ENCODE assay signal across 32 mouse cellular contexts in genomic region chr12:73464311-73464710, GRCm38 (mm10).
"Had no signal": no experiment of that assay in that cellular context is flagged by ENCODE, and none has a peak within 500 bp of the region (broad histone marks: within the 10 kb centered on the region; RNA-seq: fewer than 3 reads in every experiment).

No protein-coding gene starts in this region.

- H3K4me1 ChIP-seq: liver, embryonic 12.5 days; liver, embryonic 13.5 days; liver, embryonic 15.5 days; megakaryocyte, embryonic 14.5 days; midbrain, embryonic 12.5 days had no signal

- H3K4me3 ChIP-seq: limb, embryonic 10.5 days; limb, embryonic 12.5 days; limb, embryonic 13.5 days; limb, embryonic 15.5 days; liver, embryonic 12.5 days; liver, embryonic 13.5 days; liver, embryonic 15.5 days; lung, embryonic 15.5 days; megakaryocyte, embryonic 14.5 days; midbrain, embryonic 10.5 days; midbrain, embryonic 12.5 days; midbrain, embryonic 13.5 days; midbrain, embryonic 15.5 days; myocyte; neural tube, embryonic 12.5 days had no signal

- H3K9me3 ChIP-seq: limb, embryonic 10.5 days; limb, embryonic 12.5 days; limb, embryonic 13.5 days; limb, embryonic 15.5 days; liver, embryonic 12.5 days; liver, embryonic 13.5 days; liver, embryonic 15.5 days; lung, embryonic 15.5 days; megakaryocyte, embryonic 14.5 days; midbrain, embryonic 10.5 days; midbrain, embryonic 12.5 days; midbrain, embryonic 13.5 days; midbrain, embryonic 15.5 days; neural tube, embryonic 12.5 days had no signal

- H3K9ac ChIP-seq: limb, embryonic 12.5 days; limb, embryonic 13.5 days; limb, embryonic 15.5 days; liver, embryonic 12.5 days; liver, embryonic 13.5 days; liver, embryonic 14.5 days; liver, embryonic 15.5 days; liver, postnatal 0 days; lung, embryonic 14.5 days; lung, embryonic 15.5 days; midbrain, embryonic 12.5 days; midbrain, embryonic 13.5 days; midbrain, embryonic 15.5 days; neural tube, embryonic 12.5 days had no signal

- H3K27me3 ChIP-seq: limb, embryonic 15.5 days; liver, embryonic 12.5 days; liver, embryonic 13.5 days; liver, embryonic 15.5 days; lung, embryonic 15.5 days; midbrain, embryonic 13.5 days; midbrain, embryonic 15.5 days; neural tube, embryonic 12.5 days had no signal

- H3K36me3 ChIP-seq: limb, embryonic 10.5 days; limb, embryonic 12.5 days; limb, embryonic 13.5 days; limb, embryonic 15.5 days; liver, embryonic 12.5 days; liver, embryonic 13.5 days; liver, embryonic 15.5 days; lung, embryonic 15.5 days; midbrain, embryonic 10.5 days; midbrain, embryonic 12.5 days; midbrain, embryonic 13.5 days; midbrain, embryonic 15.5 days; neural tube, embryonic 12.5 days had no signal

- DNase-seq: left cerebral cortex, postnatal 4 days; liver; liver, embryonic 13.5 days; liver, postnatal 0 days; lung, adult 18-20 months; lung, adult 2 months; lung, embryonic 14.5 days; lung, postnatal 10 days; lung, postnatal 14 days; lung, postnatal 36 days; lung, postnatal 4 days; midbrain, embryonic 14.5 days had no signal

- H3K27ac ChIP-seq: limb, embryonic 10.5 days; limb, embryonic 12.5 days; limb, embryonic 13.5 days; limb, embryonic 15.5 days; liver, embryonic 12.5 days; liver, embryonic 13.5 days; liver, embryonic 14.5 days; liver, embryonic 15.5 days; lung, embryonic 15.5 days; macrophage; midbrain, embryonic 10.5 days; midbrain, embryonic 12.5 days; midbrain, embryonic 13.5 days; midbrain, embryonic 15.5 days; neural tube, embryonic 12.5 days had no signal

- H3K4me2 ChIP-seq: limb, embryonic 12.5 days; limb, embryonic 13.5 days; limb, embryonic 15.5 days; liver, embryonic 11.5 days; liver, embryonic 12.5 days; liver, embryonic 13.5 days; liver, embryonic 15.5 days; lung, embryonic 14.5 days; lung, embryonic 15.5 days; midbrain, embryonic 11.5 days; midbrain, embryonic 12.5 days; midbrain, embryonic 13.5 days; midbrain, embryonic 15.5 days; neural tube, embryonic 12.5 days had no signal

- ATAC-seq: liver, embryonic 12.5 days; liver, postnatal 0 days; lung, postnatal 0 days; midbrain, embryonic 13.5 days; midbrain, embryonic 15.5 days; midbrain, embryonic 16.5 days had no signal
